Mouse (Mus musculus): Measurements from ENCODE around the gene Bbs10. TPM values are rescaled to one million over a fixed set of nuclear protein-coding genes. Genes with fewer than 3 reads are reported as not detected.

The Bbs10 gene
- polyA plus RNA-seq (2017; shearing (Covaris generic)) = 1 to 10 TPM; 1.5 to 2.0 TPM

DNA sequence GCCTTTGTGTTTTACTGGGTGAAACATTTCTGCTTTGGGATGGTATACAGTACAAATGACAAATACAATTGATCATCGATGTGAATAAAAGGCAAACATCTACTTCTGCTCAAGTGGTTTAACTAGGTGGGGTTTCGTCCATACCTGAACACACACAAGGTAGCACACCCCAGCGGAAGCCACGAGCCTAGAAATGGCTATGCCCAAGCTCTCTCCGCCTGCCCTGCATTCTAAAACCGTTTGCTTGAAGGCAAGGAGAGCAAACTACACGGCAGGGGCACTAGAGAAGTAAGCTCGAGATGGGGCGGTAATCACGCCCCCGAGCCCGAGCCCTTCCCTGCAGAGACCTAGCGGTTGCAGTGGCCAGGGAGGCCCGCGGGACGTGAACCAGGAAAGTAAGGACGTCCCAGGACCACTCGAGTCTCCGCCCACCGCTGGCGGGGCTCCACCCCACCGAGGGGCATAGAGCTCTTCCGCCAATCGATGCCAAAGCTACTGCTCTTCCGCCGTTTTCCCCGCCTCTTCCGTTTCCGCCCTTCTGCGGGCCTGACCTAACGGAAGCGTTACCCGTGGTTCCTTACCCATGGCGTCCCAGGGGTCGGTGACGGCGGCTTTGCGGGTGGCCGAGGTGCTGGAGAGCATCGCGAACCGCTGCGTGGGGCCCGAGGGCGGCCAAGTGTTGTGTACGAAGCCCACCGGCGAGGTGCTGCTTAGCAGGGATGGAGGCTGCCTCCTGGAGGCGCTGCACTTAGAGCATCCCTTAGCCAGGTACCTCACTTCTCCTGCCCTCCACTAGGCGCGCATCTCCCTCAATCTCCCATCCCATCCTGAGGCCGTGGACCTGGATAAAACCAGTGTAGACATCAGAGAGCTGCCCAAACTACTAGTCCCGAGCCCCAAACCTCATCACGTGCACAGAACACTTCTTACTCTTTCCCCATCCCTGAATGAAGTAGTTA, at the start of gene Bbs10:
TSS of gene Bbs10 (plus strand) at position 540 of the 959 bp plus-strand sequence.

Other genes starting within 250 kb of the Bbs10 start
- 10 to 100 TPM; 36.9 to 39.2 TPM for gene Osbpl8, start 133.9 kb upstream of the Bbs10 start, polyA plus RNA-seq (2017; shearing (Covaris generic))
- 10 to 100 TPM; 80.7 to 81.3 TPM for gene Nap1l1, start 174.5 kb downstream of the Bbs10 start, polyA plus RNA-seq (2017; shearing (Covaris generic))
- 10 to 100 TPM; 24.9 to 32.0 TPM for gene Phlda1, start 207.6 kb downstream of the Bbs10 start, polyA plus RNA-seq (2017; shearing (Covaris generic))

All from inflammation-experienced regulatory T-cells (primary cell).